Mouse (Mus musculus): Measurements from ENCODE around the gene Eef2.

GRCm38 (mm10) chr10:81229735-81230437 is 53.5 kb downstream of the Eef2 start:
- TF ChIP-seq GATA1 (IDR thresholded peaks at IDR 0.05; ENCODE audit: borderline replicate concordance, low read length) (no peak), FLI1 (IDR thresholded peaks at IDR 0.05; ENCODE audit: low read length) (no peak)
